ENCODE assay signal across 9 mouse cellular contexts in genomic region chr7:45211851-45212251, GRCm38 (mm10). TPM values are rescaled to one million over a fixed set of nuclear protein-coding genes. Genes with fewer than 3 reads are reported as not detected.
DNase-seq lines count a peak whose midpoint lies in the region; ATAC-seq lines count a peak whose summit lies in the region.
"Had no signal": no experiment of that assay in that cellular context is flagged by ENCODE, and none has a peak within 500 bp of the region (broad histone marks: within the 10 kb centered on the region; RNA-seq: fewer than 3 reads in every experiment).

Gene Dkkl1, minus strand, starts transcription at chr7:45212147.

- no peak within 1 kb of the TSS for H3K27ac ChIP-seq in forebrain, embryonic 12.5 days
- H3K27ac ChIP-seq in forebrain, embryonic 11.5 days (ENCODE audit: low read depth, low read length) = no peak within 1 kb of the TSS
- no peak within 1 kb of the TSS for H3K27ac ChIP-seq in limb, embryonic 10.5 days

- peaks cover 39% of the 10 kb centered on the region for H3K27me3 ChIP-seq in forebrain, embryonic 12.5 days
- peaks cover 17% of the 10 kb centered on the region for H3K27me3 ChIP-seq in forebrain, embryonic 11.5 days (ENCODE audit: control insufficient read depth, insufficient read depth, low read length)
- H3K27me3 ChIP-seq in limb, embryonic 10.5 days (ENCODE audit: low read depth, poor library complexity, severe bottlenecking) = peaks cover 50% of the 10 kb centered on the region

- 6% methylated on average over 17 of the region's 17 CpGs for WGBS in forebrain, embryonic 12.5 days
- WGBS in forebrain, embryonic 11.5 days = 8% methylated on average over 17 of the region's 17 CpGs
- 4% methylated on average over 17 of the region's 17 CpGs for whole genome bisulfite sequencing in limb, embryonic 10.5 days

- no peak within 1 kb of the TSS for H3K9ac ChIP-seq in forebrain, embryonic 12.5 days
- no peak within 1 kb of the TSS for H3K9ac ChIP-seq in forebrain, embryonic 11.5 days (ENCODE audit: low read length)

- no peak for ATAC-seq in forebrain, embryonic 12.5 days (ENCODE audit: low FRiP score)
- ATAC-seq in forebrain, embryonic 11.5 days (replicated peaks; ENCODE audit: low FRiP score) = no peak
- ATAC-seq in erythroblast, adult 5-6 weeks (replicated peaks; ENCODE audit: low FRiP score, poor library complexity, severe bottlenecking) = peak; percentile 86

- peak within 1 kb of the TSS; percentile 31 for H3K4me2 ChIP-seq in forebrain, embryonic 12.5 days
- H3K4me2 ChIP-seq in forebrain, embryonic 11.5 days (ENCODE audit: low read depth, low read length, severe bottlenecking) = no peak within 1 kb of the TSS

- H3K9me3 ChIP-seq in forebrain, embryonic 12.5 days = 0 out of 2 replicates have a peak, but pooled peaks cover 7% of the 10 kb centered on the region
- no peaks in the 10 kb centered on the region for H3K9me3 ChIP-seq in forebrain, embryonic 11.5 days (ENCODE audit: control insufficient read depth, low read length)
- H3K9me3 ChIP-seq in limb, embryonic 10.5 days (replicated peaks) = no peaks in the 10 kb centered on the region

- no peaks in the 10 kb centered on the region for H3K36me3 ChIP-seq in forebrain, embryonic 12.5 days (replicated peaks)
- H3K36me3 ChIP-seq in forebrain, embryonic 11.5 days (ENCODE audit: control insufficient read depth, insufficient read depth, low read length) = no peaks in the 10 kb centered on the region
- H3K36me3 ChIP-seq in limb, embryonic 10.5 days = no peaks in the 10 kb centered on the region

- DNase-seq in forebrain, embryonic 11.5 days (ENCODE audit: low spot score) = no peak
- DNase-seq in A20 (ENCODE audit: low read depth, low spot score) = peak; percentile 76
- DNase-seq in limb, embryonic 10.5 days (ENCODE audit: low spot score) = no peak
- DNase-seq in retina, postnatal 1 day = peak; percentile 27
- no peak for DNase-seq in cerebellum, postnatal 36 days
- no peak for DNase-seq in layer of hippocampus, adult 18-20 months (ENCODE audit: low spot score in 2 of 2)

- H3K4me1 ChIP-seq in forebrain, embryonic 12.5 days = peaks cover 11% of the 10 kb centered on the region
- H3K4me1 ChIP-seq in forebrain, embryonic 11.5 days (replicated peaks; ENCODE audit: control insufficient read depth, insufficient read depth, low read length) = no peaks in the 10 kb centered on the region
- peaks cover 20% of the 10 kb centered on the region for H3K4me1 ChIP-seq in limb, embryonic 10.5 days

- H3K4me3 ChIP-seq in forebrain, embryonic 12.5 days (replicated peaks) = 0 out of 2 replicates have a peak within 1 kb of the TSS, but pooled peaks have one; percentile 5
- H3K4me3 ChIP-seq in forebrain, embryonic 11.5 days (ENCODE audit: low read depth, low read length) = no peak within 1 kb of the TSS
- peak within 1 kb of the TSS; percentile 23; the same call in 1 of the 2 replicates for H3K4me3 ChIP-seq in limb, embryonic 10.5 days
- H3K4me3 ChIP-seq: myocyte had no signal

RNA-seq across cellular contexts. Expression of gene Dkkl1, which starts in this region (rescaled TPM):
- polyA plus RNA-seq in forebrain, embryonic 12.5 days (2016; fragmentation: Nextera tagmentation; extraction: Ambion mirVana) = 0.72 and 0.78 TPM in 2 replicates
- polyA plus RNA-seq in forebrain, embryonic 11.5 days (2014; fragmentation: Nextera tagmentation; extraction: Ambion mirVana) = 0.48 TPM in 1 of 2 replicates, not detected in the other
- 6.3 and 20.8 TPM in 2 replicates for total RNA-seq in erythroblast, adult 5-6 weeks (2015; ENCODE audit: low replicate concordance)
- total RNA-seq in erythroblast, adult 5-6 weeks (2017; ENCODE audit: low replicate concordance) = 0.56 TPM in 1 of 2 replicates, not detected in the other
- polyA plus RNA-seq in limb, embryonic 10.5 days (2016; fragmentation: Nextera tagmentation; extraction: Ambion mirVana) = 0.21 and 0.41 TPM in 2 replicates
- 1 to 10 TPM; 1.9 to 3.1 TPM for total RNA-seq in layer of hippocampus, adult 18-20 months (2021)

Comparison
In these comparisons a context has a peak if more than half of its experiments do, and no peak if none do; other contexts are left out.
1. DNase-seq: peak in A20 (single experiment) and retina, postnatal 1 day (single experiment); none in forebrain, embryonic 11.5 days (single experiment), limb, embryonic 10.5 days (single experiment), cerebellum, postnatal 36 days (0 of 2) and layer of hippocampus, adult 18-20 months (0 of 2).